19 mouse cellular contexts compared by ENCODE assay signal in genomic region chr11:94955103-94955502, GRCm38 (mm10). TPM values are rescaled to one million over a fixed set of nuclear protein-coding genes. Genes with fewer than 3 reads are reported as not detected.
DNase-seq lines count a peak whose midpoint lies in the region; ATAC-seq and TF ChIP-seq lines count a peak whose summit lies in the region.
"Had no signal": no experiment of that assay in that cellular context is flagged by ENCODE, and none has a peak within 500 bp of the region (broad histone marks: within the 10 kb centered on the region; RNA-seq: fewer than 3 reads in every experiment).

No protein-coding gene starts in this region.

- H3K27me3 ChIP-seq in hindbrain, embryonic 12.5 days = no peaks in the 10 kb centered on the region
- no peaks in the 10 kb centered on the region for H3K27me3 ChIP-seq in hindbrain, embryonic 14.5 days (ENCODE audit: control insufficient read depth, insufficient read depth, low read length)
- peaks cover 16 to 18% of the 10 kb centered on the region in 2 experiments for H3K27me3 ChIP-seq in MEL (ENCODE audit: control insufficient read depth in 1 of 2, insufficient read depth in 2 of 2, low read length in 2 of 2)
- H3K27me3 ChIP-seq in forebrain, embryonic 11.5 days (ENCODE audit: control insufficient read depth, insufficient read depth, low read length) = no peaks in the 10 kb centered on the region
- H3K27me3 ChIP-seq: kidney, embryonic 15.5 days; midbrain, embryonic 15.5 days had no signal

- no peak for TF ChIP-seq RAD21 in MEL (IDR thresholded peaks at IDR 0.05; ENCODE audit: low read depth, low read length)

- TF ChIP-seq CTCF in MEL (IDR thresholded peaks at IDR 0.05 in 2 of 3, conservative IDR thresholded peaks at IDR 0.05 in 1 of 3; ENCODE audit: control insufficient read depth in 1 of 3, insufficient read depth in 1 of 3, low read depth in 2 of 3, low read length in 3 of 3, poor library complexity in 1 of 3, severe bottlenecking in 1 of 3) = no peak
- TF ChIP-seq CTCF in brain, embryonic 14.5 days (IDR thresholded peaks at IDR 0.05; ENCODE audit: borderline replicate concordance, extremely low read depth, insufficient read depth, insufficient read length) = no peak

- no peak overlapping the region for H3K9ac ChIP-seq in hindbrain, embryonic 12.5 days
- no peak overlapping the region for H3K9ac ChIP-seq in hindbrain, embryonic 14.5 days
- no peak overlapping the region for H3K9ac ChIP-seq in MEL (ENCODE audit: control insufficient read depth, low read depth, low read length, poor library complexity, severe bottlenecking)
- H3K9ac ChIP-seq in forebrain, embryonic 11.5 days (ENCODE audit: low read length) = no peak overlapping the region
- H3K9ac ChIP-seq: kidney, embryonic 15.5 days; midbrain, embryonic 15.5 days had no signal

- DNase-seq in hindbrain, embryonic 14.5 days (ENCODE audit: low spot score) = no peak
- DNase-seq in MEL (ENCODE audit: low read depth, low spot score) = no peak
- peak; percentile 85 for DNase-seq in brain, embryonic 14.5 days (ENCODE audit: low read depth)
- no peak for DNase-seq in forebrain, embryonic 11.5 days (ENCODE audit: low spot score)
- no peak for DNase-seq in B cell, adult 2 months
- DNase-seq in gastrocnemius, postnatal 10 days = no peak
- DNase-seq: adrenal gland, postnatal 14 days; left cerebral cortex, postnatal 4 days; lung, adult 18-20 months; right cerebral cortex, postnatal 14 days had no signal

- H3K79me2 ChIP-seq in MEL (ENCODE audit: control insufficient read depth, insufficient read depth, low read length, poor library complexity) = no peaks in the 10 kb centered on the region

- H3K4me1 ChIP-seq in hindbrain, embryonic 12.5 days = peaks cover 27% of the 10 kb centered on the region
- H3K4me1 ChIP-seq in hindbrain, embryonic 14.5 days (replicated peaks; ENCODE audit: control insufficient read depth, insufficient read depth, low read length) = peaks cover 6% of the 10 kb centered on the region
- H3K4me1 ChIP-seq in MEL (ENCODE audit: control insufficient read depth in 1 of 2, insufficient read depth in 2 of 2, low read length in 2 of 2) = peaks cover 0 to 15% of the 10 kb centered on the region in 2 experiments; a peak in 2 of 4 replicates
- peaks cover 6% of the 10 kb centered on the region; the same call in 1 of the 2 replicates for H3K4me1 ChIP-seq in forebrain, embryonic 11.5 days (replicated peaks; ENCODE audit: control insufficient read depth, insufficient read depth, low read length)

- no peak for TF ChIP-seq POLR2A in MEL (IDR thresholded peaks at IDR 0.05; ENCODE audit: control insufficient read depth in 1 of 2, insufficient read depth in 1 of 2, low read depth in 1 of 2, low read length in 2 of 2, poor library complexity in 1 of 2)
- TF ChIP-seq POLR2A in brain, embryonic 14.5 days (IDR thresholded peaks at IDR 0.05; ENCODE audit: borderline replicate concordance, extremely low read depth, insufficient read depth, insufficient read length, poor library complexity, severe bottlenecking) = no peak

- H3K4me2 ChIP-seq in hindbrain, embryonic 12.5 days (replicated peaks) = no peak overlapping the region
- no peak overlapping the region for H3K4me2 ChIP-seq in hindbrain, embryonic 14.5 days (replicated peaks)
- no peak overlapping the region for H3K4me2 ChIP-seq in forebrain, embryonic 11.5 days (ENCODE audit: low read depth, low read length, severe bottlenecking)
- H3K4me2 ChIP-seq: kidney, embryonic 15.5 days; midbrain, embryonic 15.5 days had no signal

- no peaks in the 10 kb centered on the region for H3K9me3 ChIP-seq in hindbrain, embryonic 12.5 days (replicated peaks)
- H3K9me3 ChIP-seq in hindbrain, embryonic 14.5 days (ENCODE audit: control insufficient read depth, low read length) = no peaks in the 10 kb centered on the region
- no peaks in the 10 kb centered on the region for H3K9me3 ChIP-seq in MEL (replicated peaks; ENCODE audit: insufficient read depth, low read length)
- no peaks in the 10 kb centered on the region for H3K9me3 ChIP-seq in forebrain, embryonic 11.5 days (ENCODE audit: control insufficient read depth, low read length)
- H3K9me3 ChIP-seq: heart, embryonic 10.5 days; kidney, embryonic 15.5 days; midbrain, embryonic 15.5 days had no signal

- H3K27ac ChIP-seq in hindbrain, embryonic 12.5 days = no peak overlapping the region
- H3K27ac ChIP-seq in hindbrain, embryonic 14.5 days = no peak overlapping the region
- H3K27ac ChIP-seq in MEL (ENCODE audit: control insufficient read depth, low read depth, low read length) = no peak overlapping the region
- no peak overlapping the region for H3K27ac ChIP-seq in forebrain, embryonic 11.5 days (ENCODE audit: low read depth, low read length)
- H3K27ac ChIP-seq: kidney, embryonic 15.5 days; midbrain, embryonic 15.5 days had no signal

- no peak for TF ChIP-seq EP300 in MEL (IDR thresholded peaks at IDR 0.05; ENCODE audit: low read depth in 1 of 2, low read length in 2 of 2)

- 53% methylated on average over 9 of the region's 9 CpGs for WGBS in hindbrain, embryonic 12.5 days
- WGBS in hindbrain, embryonic 14.5 days = 69% methylated on average over 9 of the region's 9 CpGs
- 65% methylated on average over 9 of the region's 9 CpGs for WGBS in forebrain, embryonic 11.5 days

- no peak overlapping the region for H3K4me3 ChIP-seq in hindbrain, embryonic 12.5 days
- no peak overlapping the region for H3K4me3 ChIP-seq in hindbrain, embryonic 14.5 days (replicated peaks; ENCODE audit: low read length)
- no peak overlapping the region for H3K4me3 ChIP-seq in MEL (ENCODE audit: control insufficient read depth in 1 of 2, insufficient read depth in 1 of 2, low read depth in 2 of 2, low read length in 2 of 2)
- no peak overlapping the region for H3K4me3 ChIP-seq in forebrain, embryonic 11.5 days (ENCODE audit: low read depth, low read length)
- H3K4me3 ChIP-seq: heart, embryonic 10.5 days; kidney, embryonic 15.5 days; midbrain, embryonic 15.5 days had no signal

- peak; percentile 64 for ATAC-seq in hindbrain, embryonic 12.5 days (ENCODE audit: low FRiP score)
- ATAC-seq in hindbrain, embryonic 14.5 days (ENCODE audit: low FRiP score) = no peak
- peak; percentile 74 for ATAC-seq in forebrain, embryonic 11.5 days (replicated peaks; ENCODE audit: low FRiP score)
- ATAC-seq in megakaryocyte, adult 5-6 weeks (ENCODE audit: poor library complexity, severe bottlenecking) = no peak
- ATAC-seq: inflammation-experienced regulatory T-cells, adult 6 months; midbrain, embryonic 15.5 days had no signal

- no peaks in the 10 kb centered on the region for H3K36me3 ChIP-seq in hindbrain, embryonic 12.5 days
- H3K36me3 ChIP-seq in hindbrain, embryonic 14.5 days (replicated peaks; ENCODE audit: control insufficient read depth, insufficient read depth) = no peaks in the 10 kb centered on the region
- peaks cover 0 to 14% of the 10 kb centered on the region in 2 experiments; a peak in 2 of 4 replicates for H3K36me3 ChIP-seq in MEL (ENCODE audit: control insufficient read depth in 1 of 2, insufficient read depth in 2 of 2, low read length in 2 of 2)
- H3K36me3 ChIP-seq in forebrain, embryonic 11.5 days (ENCODE audit: control insufficient read depth, insufficient read depth, low read length) = no peaks in the 10 kb centered on the region
- H3K36me3 ChIP-seq: midbrain, embryonic 15.5 days had no signal

RNA-seq across cellular contexts. Expression of gene Hils1, which starts 12.3 kb away (rescaled TPM):
- not detected in 2 replicates for polyA plus RNA-seq in hindbrain, embryonic 12.5 days (2016; fragmentation: Nextera tagmentation; extraction: Ambion mirVana)
- not detected in 2 replicates for polyA plus RNA-seq in hindbrain, embryonic 14.5 days (2014; fragmentation: Nextera tagmentation; extraction: Ambion mirVana)
- total RNA-seq in MEL (2012; rRNA removed) = not detected in 2 replicates
- polyA plus RNA-seq in MEL (2012; ENCODE audit: insufficient read depth in 1 of 2, insufficient read length in 2 of 2, low read depth in 1 of 2, low replicate concordance in 2 of 2, missing spikeins in 1 of 2) = not detected
- polyA plus RNA-seq in brain, embryonic 14.5 days (2012; rRNA removed) = 0.09 TPM in 1 of 2 replicates, not detected in the other
- not detected in 2 replicates for polyA plus RNA-seq in forebrain, embryonic 11.5 days (2014; fragmentation: Nextera tagmentation; extraction: Ambion mirVana)
- total RNA-seq in megakaryocyte, adult 5-6 weeks (2015) = not detected in 2 replicates
- not detected in 2 replicates for total RNA-seq in megakaryocyte, adult 5-6 weeks (2017)
- not detected for total RNA-seq in gastrocnemius, postnatal 10 days (2021)
- total RNA-seq: adrenal gland, postnatal 14 days; common myeloid progenitor, adult 5-6 weeks had no signal
- polyA plus RNA-seq: heart, embryonic 10.5 days; inflammation-experienced regulatory T-cells, adult 6 months; kidney, embryonic 15.5 days; midbrain, embryonic 15.5 days; neural tube, embryonic 14.5 days; thymus, postnatal 0 days had no signal

RNA-seq across cellular contexts. Expression of gene Col1a1, which starts 19.1 kb away (rescaled TPM):
- 508 and 685 TPM in 2 replicates for polyA plus RNA-seq in hindbrain, embryonic 12.5 days (2016; fragmentation: Nextera tagmentation; extraction: Ambion mirVana)
- 125 and 157 TPM in 2 replicates for polyA plus RNA-seq in hindbrain, embryonic 14.5 days (2014; fragmentation: Nextera tagmentation; extraction: Ambion mirVana)
- total RNA-seq in MEL (2012; rRNA removed) = 0.12 and 0.20 TPM in 2 replicates
- under 1 TPM in 1 of 2 experiments, not detected in 1; 0.61 TPM for polyA plus RNA-seq in MEL (2012; ENCODE audit: insufficient read depth in 1 of 2, insufficient read length in 2 of 2, low read depth in 1 of 2, low replicate concordance in 2 of 2, missing spikeins in 1 of 2)
- polyA plus RNA-seq in brain, embryonic 14.5 days (2012; rRNA removed) = 44.1 and 192 TPM in 2 replicates
- 163 and 164 TPM in 2 replicates for polyA plus RNA-seq in forebrain, embryonic 11.5 days (2014; fragmentation: Nextera tagmentation; extraction: Ambion mirVana)
- total RNA-seq in megakaryocyte, adult 5-6 weeks (2015) = 0.36 and 0.42 TPM in 2 replicates
- 0.49 and 4.8 TPM in 2 replicates for total RNA-seq in megakaryocyte, adult 5-6 weeks (2017)
- 1,000 to 10,000 TPM; 5,070 to 7,999 TPM for total RNA-seq in gastrocnemius, postnatal 10 days (2021)
- total RNA-seq: common myeloid progenitor, adult 5-6 weeks had no signal

RNA-seq across cellular contexts. Expression of gene Sgca, which starts 21.0 kb away (rescaled TPM):
- polyA plus RNA-seq in hindbrain, embryonic 12.5 days (2016; fragmentation: Nextera tagmentation; extraction: Ambion mirVana) = 0.43 and 1.5 TPM in 2 replicates
- polyA plus RNA-seq in hindbrain, embryonic 14.5 days (2014; fragmentation: Nextera tagmentation; extraction: Ambion mirVana) = 0.17 TPM in 1 of 2 replicates, not detected in the other
- not detected in 2 replicates for total RNA-seq in MEL (2012; rRNA removed)
- polyA plus RNA-seq in MEL (2012; ENCODE audit: insufficient read depth in 1 of 2, insufficient read length in 2 of 2, low read depth in 1 of 2, low replicate concordance in 2 of 2, missing spikeins in 1 of 2) = not detected
- 0.25 and 0.73 TPM in 2 replicates for polyA plus RNA-seq in brain, embryonic 14.5 days (2012; rRNA removed)
- not detected in 2 replicates for polyA plus RNA-seq in forebrain, embryonic 11.5 days (2014; fragmentation: Nextera tagmentation; extraction: Ambion mirVana)
- total RNA-seq in megakaryocyte, adult 5-6 weeks (2015) = not detected in 2 replicates
- total RNA-seq in megakaryocyte, adult 5-6 weeks (2017) = not detected in 2 replicates
- 100 to 1,000 TPM; 185 to 194 TPM for total RNA-seq in gastrocnemius, postnatal 10 days (2021)
- total RNA-seq: adrenal gland, postnatal 14 days; common myeloid progenitor, adult 5-6 weeks; left cerebral cortex, postnatal 4 days had no signal
- polyA plus RNA-seq: inflammation-experienced regulatory T-cells, adult 6 months; midbrain, embryonic 15.5 days; neural tube, embryonic 14.5 days had no signal

RNA-seq across cellular contexts. Expression of gene Ppp1r9b, which starts 35.7 kb away (rescaled TPM):
- polyA plus RNA-seq in hindbrain, embryonic 12.5 days (2016; fragmentation: Nextera tagmentation; extraction: Ambion mirVana) = 16.8 and 18.5 TPM in 2 replicates
- polyA plus RNA-seq in hindbrain, embryonic 14.5 days (2014; fragmentation: Nextera tagmentation; extraction: Ambion mirVana) = 27.1 and 27.5 TPM in 2 replicates
- 113 and 150 TPM in 2 replicates for total RNA-seq in MEL (2012; rRNA removed)
- 100 to 1,000 TPM in 1 of 2 experiments, 10 to 100 TPM in 1; 47.0 to 169 TPM for polyA plus RNA-seq in MEL (2012; ENCODE audit: insufficient read depth in 1 of 2, insufficient read length in 2 of 2, low read depth in 1 of 2, low replicate concordance in 2 of 2, missing spikeins in 1 of 2)
- polyA plus RNA-seq in brain, embryonic 14.5 days (2012; rRNA removed) = 37.9 and 81.2 TPM in 2 replicates
- 17.2 and 18.6 TPM in 2 replicates for polyA plus RNA-seq in forebrain, embryonic 11.5 days (2014; fragmentation: Nextera tagmentation; extraction: Ambion mirVana)
- total RNA-seq in megakaryocyte, adult 5-6 weeks (2015) = 73.7 and 76.7 TPM in 2 replicates
- total RNA-seq in megakaryocyte, adult 5-6 weeks (2017) = 155 and 158 TPM in 2 replicates
- total RNA-seq in gastrocnemius, postnatal 10 days (2021) = 10 to 100 TPM; 46.8 to 54.9 TPM

RNA-seq across cellular contexts. Expression of gene Samd14, which starts 54.6 kb away (rescaled TPM):
- 94.6 and 106 TPM in 2 replicates for polyA plus RNA-seq in hindbrain, embryonic 12.5 days (2016; fragmentation: Nextera tagmentation; extraction: Ambion mirVana)
- 130 and 135 TPM in 2 replicates for polyA plus RNA-seq in hindbrain, embryonic 14.5 days (2014; fragmentation: Nextera tagmentation; extraction: Ambion mirVana)
- total RNA-seq in MEL (2012; rRNA removed) = 35.8 and 57.6 TPM in 2 replicates
- polyA plus RNA-seq in MEL (2012; ENCODE audit: insufficient read depth in 1 of 2, insufficient read length in 2 of 2, low read depth in 1 of 2, low replicate concordance in 2 of 2, missing spikeins in 1 of 2) = 1,000 to 10,000 TPM in 1 of 2 experiments, 100 to 1,000 TPM in 1; 101 to 1,219 TPM
- 141 and 186 TPM in 2 replicates for polyA plus RNA-seq in brain, embryonic 14.5 days (2012; rRNA removed)
- polyA plus RNA-seq in forebrain, embryonic 11.5 days (2014; fragmentation: Nextera tagmentation; extraction: Ambion mirVana) = 56.8 and 59.2 TPM in 2 replicates
- total RNA-seq in megakaryocyte, adult 5-6 weeks (2015) = 0.74 and 1.0 TPM in 2 replicates
- 0.18 and 0.69 TPM in 2 replicates for total RNA-seq in megakaryocyte, adult 5-6 weeks (2017)
- 1 to 10 TPM; 3.5 to 6.1 TPM for total RNA-seq in gastrocnemius, postnatal 10 days (2021)

Comparison
In these comparisons a context has a peak if more than half of its experiments do, and no peak if none do; other contexts are left out.
1. ATAC-seq: peak in hindbrain, embryonic 12.5 days (single experiment) and forebrain, embryonic 11.5 days (single experiment); none in hindbrain, embryonic 14.5 days (single experiment) and megakaryocyte, adult 5-6 weeks (single experiment).
2. RNA of gene Col1a1, which starts 19.1 kb away (polyA plus RNA-seq): 508 to 685 TPM in hindbrain, embryonic 12.5 days, 44.1 to 192 TPM in brain, embryonic 14.5 days, 163 to 164 TPM in forebrain, embryonic 11.5 days and 125 to 157 TPM in hindbrain, embryonic 14.5 days; 0.61 TPM in MEL; every median in the first group is over 10 times any median in the second.